Mouse (Mus musculus) thymus, adult 2 months (tissue): ENCODE results near the gene Fads1.

Source experiments
- CTCF ChIP-seq: fragments of 200-500 bp; IDR thresholded peaks from 2 replicates; pipeline ENCODE4 v1.5.1; 2012; ENCODE audit warnings: mild to moderate bottlenecking, control low read depth, low read length, moderate library complexity, borderline replicate concordance; ENCODE audit not compliant: control insufficient read depth, poor library complexity, insufficient read depth; ENCODE audit errors: extremely low read depth
- POLR2A ChIP-seq: fragments of 200-500 bp; IDR thresholded peaks from 2 replicates; pipeline ENCODE4 v1.6.1; 2012; ENCODE audit warnings: mild to moderate bottlenecking, low read length, control low read depth, moderate library complexity; ENCODE audit not compliant: control insufficient read depth, poor library complexity, insufficient read depth; ENCODE audit errors: extremely low read depth

DNA sequence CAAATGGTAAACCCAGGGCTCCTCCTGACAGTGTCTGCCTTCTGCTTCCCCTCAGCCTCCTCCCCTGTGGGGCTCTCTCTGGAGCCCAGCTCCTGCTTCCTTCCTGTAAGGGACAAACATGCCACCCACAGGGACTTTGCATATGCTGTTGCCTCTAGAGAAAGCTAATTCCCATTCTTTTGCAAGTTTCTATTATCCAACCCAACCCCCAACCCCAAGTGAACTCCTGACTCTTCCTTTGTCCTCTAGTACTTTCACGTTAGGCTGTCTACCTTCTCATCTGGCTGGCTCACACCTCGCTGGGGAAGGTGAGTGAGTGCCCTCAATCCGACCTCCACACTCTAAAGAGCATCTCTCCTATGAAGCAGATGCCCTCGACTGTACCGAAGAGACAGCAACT is 49.2 kb downstream of the Fads1 start:
- no peak for TF ChIP-seq POLR2A
- no peak for TF ChIP-seq CTCF
